Mouse (Mus musculus): ENCODE measurements at regions not wholly inside any gene's neighbourhood (a gene's known extent, or its start where the extent isn't known, plus 50 kb on each side); places are given as distances from the start of the nearest gene placed in this dataset.

- DNase-seq (ENCODE audit: low spot score in 2 of 2) = no peak
These were observed 492.5 kb upstream of the Nr5a2 start for GRCm38 (mm10) chr1:137452749-137453148.

GRCm38 (mm10) chr1:137446497-137446896 is 486.2 kb upstream of the Nr5a2 start:
- DNase-seq (ENCODE audit: low spot score in 2 of 2) = no peak

GRCm38 (mm10) chr1:137428110-137428509 is 467.9 kb upstream of the Nr5a2 start:
- no peak for DNase-seq (ENCODE audit: low spot score in 2 of 2)

GRCm38 (mm10) chr1:137418388-137418787 is 458.1 kb upstream of the Nr5a2 start:
- DNase-seq (ENCODE audit: low spot score in 2 of 2) = no peak

- no peak for DNase-seq (ENCODE audit: low spot score in 2 of 2)
These were observed 436.5 kb upstream of the Nr5a2 start for GRCm38 (mm10) chr1:137396736-137397135.

- no peak for DNase-seq (ENCODE audit: low spot score in 2 of 2)
These were observed 427.3 kb upstream of the Nr5a2 start for GRCm38 (mm10) chr1:137387509-137387908.

GRCm38 (mm10) chr1:137378072-137378985 is 418.1 kb upstream of the Nr5a2 start:
- DNase-seq (ENCODE audit: low spot score in 2 of 2) = no peak

GRCm38 (mm10) chr1:137376685-137377084 is 416.4 kb upstream of the Nr5a2 start:
- DNase-seq (ENCODE audit: low spot score in 2 of 2) = no peak

GRCm38 (mm10) chr1:137374641-137375040 is 414.4 kb upstream of the Nr5a2 start:
- no peak for DNase-seq (ENCODE audit: low spot score in 2 of 2)

- no peak for DNase-seq (ENCODE audit: low spot score in 2 of 2)
These were observed 413.5 kb upstream of the Nr5a2 start for GRCm38 (mm10) chr1:137373509-137374420.

- no peak for DNase-seq (ENCODE audit: low spot score in 2 of 2)
These were observed 412.0 kb upstream of the Nr5a2 start for GRCm38 (mm10) chr1:137372236-137372635.

- DNase-seq (ENCODE audit: low spot score in 2 of 2) = no peak
These were observed 404.1 kb upstream of the Nr5a2 start for GRCm38 (mm10) chr1:137364396-137364795.

- DNase-seq (ENCODE audit: low spot score in 2 of 2) = no peak
These were observed 403.7 kb upstream of the Nr5a2 start for GRCm38 (mm10) chr1:137363969-137364368.

- DNase-seq (ENCODE audit: low spot score in 2 of 2) = no peak
These were observed 403.3 kb upstream of the Nr5a2 start for GRCm38 (mm10) chr1:137363561-137363960.

- no peak for DNase-seq (ENCODE audit: low spot score in 2 of 2)
These were observed 400.7 kb upstream of the Nr5a2 start for GRCm38 (mm10) chr1:137360688-137361570.

- no peak for DNase-seq (ENCODE audit: low spot score in 2 of 2)
These were observed 395.8 kb upstream of the Nr5a2 start for GRCm38 (mm10) chr1:137355941-137356512.

- DNase-seq (ENCODE audit: low spot score in 2 of 2) = no peak
These were observed 392.3 kb upstream of the Nr5a2 start for GRCm38 (mm10) chr1:137352390-137353027.

- no peak for DNase-seq (ENCODE audit: low spot score in 2 of 2)
These were observed 373.9 kb upstream of the Nr5a2 start for GRCm38 (mm10) chr1:137334137-137334536.

- DNase-seq (ENCODE audit: low spot score in 2 of 2) = no peak
These were observed 372.0 kb upstream of the Nr5a2 start for GRCm38 (mm10) chr1:137332108-137332769.

- no peak for DNase-seq (ENCODE audit: low spot score in 2 of 2)
These were observed 371.5 kb upstream of the Nr5a2 start for GRCm38 (mm10) chr1:137331746-137332107.
